ENCODE assay signal across 11 mouse cellular contexts in the genomic region with DNA sequence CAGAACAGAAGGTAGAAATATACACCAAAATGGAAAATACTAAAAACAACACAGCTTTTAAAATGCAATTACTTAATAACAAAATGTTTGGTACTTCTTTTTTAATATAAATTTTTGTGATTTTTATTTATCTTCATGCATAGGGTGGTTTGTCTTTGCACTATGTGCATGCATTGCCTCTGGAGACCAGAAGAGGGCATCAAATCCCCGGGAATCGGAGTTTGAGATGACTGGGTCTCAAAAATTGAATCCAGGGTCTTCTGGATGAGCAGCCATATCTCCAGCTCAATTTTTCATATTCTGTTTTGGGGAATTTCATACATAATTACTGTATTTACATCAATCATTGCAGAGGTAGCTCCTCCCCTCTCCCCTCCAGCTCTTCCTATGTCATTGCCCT.
A peak's percentile ranks its signal among the peaks of the same experiment; 100 is the strongest.
DNase-seq lines count a peak whose midpoint lies in the region; TF ChIP-seq lines count a peak whose summit lies in the region.
"Had no signal": no experiment of that assay in that cellular context is flagged by ENCODE, and none has a peak within 500 bp of the region (broad histone marks: within the 10 kb centered on the region; RNA-seq: fewer than 3 reads in every experiment).

No protein-coding gene starts in this region.

- TF ChIP-seq CTCF in layer of hippocampus, adult 2 months (conservative IDR thresholded peaks at IDR 0.05) = peak; percentile 84
- peak; percentile 65; the same call in 1 of the 2 replicates for TF ChIP-seq CTCF in brain, embryonic 14.5 days (IDR thresholded peaks at IDR 0.05; ENCODE audit: borderline replicate concordance, extremely low read depth, insufficient read depth, insufficient read length)

- TF ChIP-seq POLR2A in brain, embryonic 14.5 days (IDR thresholded peaks at IDR 0.05; ENCODE audit: borderline replicate concordance, extremely low read depth, insufficient read depth, insufficient read length, poor library complexity, severe bottlenecking) = no peak

- H3K4me3 ChIP-seq in layer of hippocampus, adult 2 months = no peak overlapping the region
- H3K4me3 ChIP-seq: erythroblast, embryonic 14.5 days had no signal

- intact Hi-C loops in gastrocnemius, postnatal 14 days (cut with DNase I; ENCODE audit: low total_unique reads) = no loop called here

- peak; percentile 24 for DNase-seq in embryo, embryonic 11 days
- no peak for DNase-seq in embryo, embryonic 10 days (ENCODE audit: low spot score)
- no peak for DNase-seq in layer of hippocampus, adult 2 months (ENCODE audit: low spot score in 2 of 2)
- DNase-seq in layer of hippocampus, adult 9-10 months (ENCODE audit: low spot score) = no peak
- DNase-seq in 416B (ENCODE audit: low read depth) = peak; percentile 31
- peak; percentile 39 for DNase-seq in brain, embryonic 14.5 days (ENCODE audit: low read depth)
- DNase-seq in right cerebral cortex, postnatal 25 days = no peak
- DNase-seq in gastrocnemius, postnatal 14 days = no peak
- DNase-seq: heart, postnatal 4 days; lung, postnatal 10 days had no signal

- H3K27ac ChIP-seq in layer of hippocampus, adult 2 months = no peak overlapping the region

Comparison
In these comparisons a context has a peak if more than half of its experiments do, and no peak if none do; other contexts are left out.
1. DNase-seq: peak in embryo, embryonic 11 days (single experiment), 416B (single experiment) and brain, embryonic 14.5 days (single experiment); none in embryo, embryonic 10 days (single experiment), layer of hippocampus, adult 2 months (0 of 2), layer of hippocampus, adult 9-10 months (single experiment), right cerebral cortex, postnatal 25 days (single experiment) and gastrocnemius, postnatal 14 days (single experiment).